Mouse (Mus musculus): ENCODE measurements around the gene Cpsf4.

The Cpsf4 gene

DNA sequence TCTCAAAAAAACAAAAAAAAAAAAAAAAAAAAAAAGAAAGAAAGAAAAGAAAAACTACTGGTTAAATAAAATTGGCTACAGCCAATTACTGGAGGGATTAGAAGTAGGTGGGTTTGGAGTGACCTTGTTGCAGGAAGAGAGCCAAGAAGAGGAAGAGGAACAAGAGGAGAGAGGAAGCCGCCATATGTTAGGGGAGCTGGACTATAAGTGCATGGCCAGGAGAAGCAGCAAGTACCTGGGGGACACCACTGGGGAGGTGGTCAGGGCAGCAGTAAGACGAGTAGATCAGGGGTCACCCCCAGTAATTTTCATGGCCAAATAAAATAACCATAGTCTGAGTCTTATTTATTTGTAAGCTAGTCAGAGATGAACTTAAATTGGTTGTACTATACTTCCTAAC is 18.2 kb downstream of the Cpsf4 start:
- 85% methylated on average over 2 of the region's 2 CpGs for WGBS

DNA sequence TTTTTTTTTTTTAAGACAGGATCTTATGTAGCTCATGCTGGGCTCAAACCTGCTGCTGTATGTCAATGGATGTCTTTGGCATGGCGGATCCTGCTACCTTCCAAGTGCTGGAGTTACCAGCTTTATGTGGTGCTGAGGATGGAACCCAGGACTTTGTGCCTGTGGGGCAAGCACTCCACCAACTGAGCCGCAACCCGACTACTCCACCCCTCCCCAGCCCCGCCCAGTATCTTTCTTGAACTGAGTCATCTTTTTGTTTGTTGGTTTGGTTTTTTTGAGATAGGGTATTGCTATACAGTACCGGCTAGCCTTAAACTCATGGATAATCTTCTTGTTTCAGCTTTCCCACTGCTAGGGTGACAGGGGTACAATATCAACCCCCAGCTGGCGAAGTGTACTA is 22.4 kb downstream of the Cpsf4 start:
- WGBS, result 93% methylated on average over 6 of the region's 6 CpGs

DNA sequence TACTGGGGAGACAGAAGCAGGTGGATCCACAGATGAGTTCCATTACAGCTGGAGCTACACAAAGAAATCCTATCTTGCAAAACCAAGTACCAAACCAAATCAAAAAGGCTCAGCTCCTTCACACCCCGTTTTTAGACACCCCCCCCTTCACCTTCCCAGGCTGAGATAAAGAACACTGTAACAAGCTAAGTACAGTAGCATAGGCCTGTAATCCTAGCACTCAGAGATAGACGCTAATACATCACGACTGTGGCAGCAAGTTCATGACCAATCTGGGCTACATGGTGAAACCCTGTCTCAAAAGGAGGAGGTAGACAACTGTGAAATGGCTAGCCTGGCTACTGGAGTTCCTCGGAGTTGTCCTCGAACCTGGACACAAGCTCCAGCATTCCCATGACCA is 23.4 kb downstream of the Cpsf4 start:
- WGBS, result 28% methylated on average over 5 of the region's 5 CpGs

DNA sequence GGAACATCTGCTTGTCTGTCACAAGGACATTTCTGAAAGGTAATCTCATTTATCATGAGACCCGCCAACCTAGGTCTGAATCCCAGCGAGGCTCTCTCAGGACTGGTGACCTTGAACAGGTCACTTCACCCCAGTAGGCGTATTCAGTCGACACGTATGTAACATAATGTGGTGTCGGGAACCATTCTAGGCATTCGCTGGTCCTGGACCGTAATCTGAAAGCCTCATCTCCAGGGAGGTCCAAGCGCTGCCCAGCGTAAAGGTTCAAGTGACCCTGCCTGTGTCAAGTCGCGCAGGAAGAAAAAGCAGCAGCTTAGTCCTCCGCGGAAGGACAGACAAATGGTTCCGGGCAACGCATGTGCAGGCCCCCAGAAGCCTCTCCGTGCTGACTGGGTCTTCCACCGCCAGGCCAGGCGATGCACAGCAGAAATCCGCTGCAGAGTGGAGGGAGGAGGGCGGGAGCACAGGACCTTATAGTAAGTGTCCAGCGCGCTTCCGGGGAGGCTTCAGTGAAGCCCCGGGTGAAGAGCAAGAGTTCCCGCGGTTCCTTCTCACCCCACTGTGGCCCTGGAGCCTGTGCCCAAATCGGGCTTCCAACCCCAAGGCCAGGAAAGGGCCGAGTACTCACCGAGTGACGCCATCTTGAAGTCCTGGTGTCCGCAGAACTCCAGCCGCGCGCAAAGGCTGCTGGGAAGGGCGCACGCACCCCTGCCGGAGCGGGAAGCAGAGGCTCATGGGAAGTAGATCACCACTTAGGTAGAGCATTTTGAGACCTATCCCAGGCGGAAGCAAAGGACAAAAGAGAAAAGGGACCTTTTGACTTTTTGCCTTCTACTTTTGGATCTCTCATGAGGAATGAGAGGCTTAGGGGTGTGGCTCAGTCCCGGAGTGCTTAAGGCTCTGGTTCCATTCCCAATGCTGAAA is 24.1 kb downstream of the Cpsf4 start:
- under 1% methylated on average over 41 of the region's 41 CpGs for WGBS

DNA sequence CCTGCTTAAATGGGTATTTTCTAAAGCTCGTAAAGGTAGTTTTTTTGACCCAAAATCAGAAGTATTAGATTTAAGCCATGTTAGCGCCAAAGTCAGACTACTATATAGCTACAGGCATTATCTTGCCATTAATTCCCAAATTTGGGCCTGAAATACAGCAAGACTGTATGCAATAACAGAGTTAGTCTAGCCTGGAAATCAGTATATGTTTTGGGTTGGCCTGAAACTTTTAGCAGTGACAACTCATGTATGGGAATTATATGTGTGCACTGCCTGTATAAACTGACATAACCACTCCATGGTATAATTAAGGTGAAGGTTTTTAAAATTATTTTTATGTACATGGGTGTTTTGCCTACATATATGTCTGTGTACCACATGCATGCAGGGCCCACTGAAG is 24.9 kb downstream of the Cpsf4 start, which contains the start of gene Atp5j2:
Gene Atp5j2 (minus strand): TSS at position 101 of the 400 bp plus-strand sequence.
- 78% methylated on average over 2 of the region's 2 CpGs for WGBS

DNA sequence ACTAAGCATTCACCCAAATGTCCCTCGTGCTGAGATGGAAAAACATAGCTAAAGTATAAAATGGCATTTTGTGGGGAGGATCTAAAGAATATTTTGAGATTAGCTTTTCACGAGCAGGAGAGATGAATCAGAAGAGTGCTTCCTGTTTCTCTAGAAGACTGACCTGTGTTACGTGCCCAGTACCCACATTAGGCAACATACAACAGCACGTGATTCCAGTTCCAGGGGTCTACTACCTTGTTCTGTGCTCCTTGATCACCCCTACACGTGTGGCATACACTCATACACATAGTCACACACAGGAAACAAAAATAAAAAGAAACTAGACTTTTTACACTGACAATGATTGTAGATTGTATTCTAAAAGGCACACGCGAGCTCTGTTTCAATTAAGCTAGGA is 33.4 kb downstream of the Cpsf4 start:
- WGBS, result 71% methylated on average over 7 of the region's 7 CpGs

DNA sequence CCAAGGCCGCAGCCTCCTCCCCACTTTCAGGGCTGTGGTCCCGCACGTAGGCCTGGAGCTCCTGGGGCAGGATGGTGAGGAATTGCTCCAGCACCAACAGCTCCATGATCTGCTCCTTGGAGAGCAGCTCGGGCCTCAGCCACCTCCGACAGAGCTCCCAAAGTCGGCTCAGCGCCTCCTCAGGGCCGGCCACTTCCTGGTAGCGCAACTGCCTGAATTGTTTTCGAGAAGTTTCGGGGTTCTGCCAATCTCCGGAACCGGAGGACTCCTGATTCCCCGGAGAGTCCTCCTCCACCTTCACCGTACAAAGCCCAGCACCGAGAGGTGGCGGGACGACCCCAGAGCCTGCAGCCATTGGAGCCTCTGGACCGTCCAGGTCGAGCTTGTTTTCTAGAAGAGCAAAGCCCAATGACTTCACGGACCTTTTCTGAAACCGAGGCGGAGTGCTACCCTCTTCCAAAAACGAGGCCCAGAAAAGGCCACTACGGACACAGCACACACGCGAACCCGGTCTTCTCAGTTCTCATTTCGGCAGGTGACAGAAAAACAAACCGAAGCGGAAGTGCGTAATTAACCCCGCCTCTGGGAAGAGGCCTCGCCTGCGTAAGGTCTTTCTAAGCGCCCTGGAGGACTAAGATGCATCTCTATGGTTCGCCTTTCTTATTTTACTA is 34.4 kb downstream of the Cpsf4 start, which contains the start of gene Zkscan14:
Gene Zkscan14 (minus strand): TSS at position 548 of the 671 bp plus-strand sequence.
- WGBS, result 1% methylated on average over 37 of the region's 37 CpGs

DNA sequence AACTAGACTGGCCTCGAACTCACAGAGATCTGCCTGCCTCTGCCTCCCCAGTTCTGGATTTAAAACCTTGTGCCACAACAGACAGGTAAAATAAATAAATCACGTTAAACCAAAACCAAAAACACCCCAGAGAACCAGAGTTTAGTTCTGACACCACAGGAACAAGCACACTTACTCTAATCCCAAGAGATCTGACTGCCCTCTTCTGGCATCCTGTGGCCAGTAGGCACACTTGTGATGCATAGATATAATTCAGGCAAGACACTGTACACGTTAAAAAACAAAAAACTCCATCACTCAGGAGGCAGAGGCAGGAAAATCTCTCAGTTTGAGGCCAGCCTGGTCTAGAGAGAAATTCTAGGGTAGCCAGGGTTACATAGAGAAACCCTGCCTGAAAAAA is 35.4 kb downstream of the Cpsf4 start:
- WGBS, result 50% methylated on average over 3 of the region's 3 CpGs

DNA sequence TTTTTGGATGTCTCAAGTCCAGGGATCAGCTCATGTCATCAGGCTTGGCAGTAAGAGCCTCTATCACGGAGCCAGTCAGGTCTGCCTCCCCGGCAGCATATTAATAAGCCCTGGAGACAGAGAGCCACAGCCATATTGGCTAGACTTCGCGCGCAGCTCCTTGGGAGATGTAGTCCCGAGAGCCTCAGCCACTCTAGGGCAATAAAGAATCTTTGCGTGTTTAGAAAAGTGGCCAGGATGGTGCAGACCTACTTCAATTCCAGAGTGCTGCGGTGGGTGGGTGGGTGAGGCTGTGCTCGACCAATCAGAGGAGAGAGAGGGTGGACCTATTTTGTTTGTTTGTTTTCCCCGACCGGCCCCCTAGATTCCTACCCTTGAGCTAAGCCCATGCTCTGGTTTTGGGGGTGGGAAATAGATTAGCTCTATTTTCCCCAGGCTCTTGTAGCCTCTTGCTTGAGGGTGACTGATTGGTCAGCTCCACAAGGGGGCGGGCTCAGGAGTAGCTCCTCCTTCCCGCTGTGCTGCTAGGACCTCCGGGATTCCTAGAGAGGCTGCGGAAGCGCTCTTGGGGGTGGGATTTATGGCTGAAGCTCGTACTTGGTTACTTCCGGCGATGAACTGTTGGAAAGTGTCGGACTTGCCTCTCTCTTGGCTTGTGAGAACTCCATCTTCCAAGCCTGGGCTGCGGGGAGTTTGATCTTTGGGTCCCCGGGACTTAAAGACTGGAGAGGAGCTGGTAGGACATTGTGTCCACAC is 37.1 kb downstream of the Cpsf4 start, which contains the start of gene Zkscan5:
Gene Zkscan5 (plus strand): TSS at position 627 of the 756 bp plus-strand sequence.
- WGBS, result 0% methylated on average over 22 of the region's 22 CpGs

DNA sequence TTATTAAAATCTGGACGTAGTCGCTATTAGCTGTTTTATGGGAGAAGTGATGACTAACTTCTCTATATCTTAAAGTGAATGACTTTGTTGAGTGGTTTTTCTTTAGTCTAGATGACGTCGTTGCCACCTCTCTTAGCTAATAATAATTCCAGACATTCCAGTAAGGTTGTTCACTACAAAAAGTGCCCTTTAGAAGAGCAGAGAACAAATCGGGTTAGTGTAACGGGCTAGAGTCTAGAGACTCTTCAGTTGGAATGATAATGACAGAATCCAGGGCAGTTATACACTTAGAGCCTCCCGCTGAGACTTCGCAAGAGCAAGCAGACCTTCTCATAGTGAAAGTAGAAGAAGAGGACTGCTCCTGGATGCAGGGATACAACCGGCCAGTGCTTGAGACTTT is 38.0 kb downstream of the Cpsf4 start:
- WGBS, result 15% methylated on average over 9 of the region's 9 CpGs

DNA sequence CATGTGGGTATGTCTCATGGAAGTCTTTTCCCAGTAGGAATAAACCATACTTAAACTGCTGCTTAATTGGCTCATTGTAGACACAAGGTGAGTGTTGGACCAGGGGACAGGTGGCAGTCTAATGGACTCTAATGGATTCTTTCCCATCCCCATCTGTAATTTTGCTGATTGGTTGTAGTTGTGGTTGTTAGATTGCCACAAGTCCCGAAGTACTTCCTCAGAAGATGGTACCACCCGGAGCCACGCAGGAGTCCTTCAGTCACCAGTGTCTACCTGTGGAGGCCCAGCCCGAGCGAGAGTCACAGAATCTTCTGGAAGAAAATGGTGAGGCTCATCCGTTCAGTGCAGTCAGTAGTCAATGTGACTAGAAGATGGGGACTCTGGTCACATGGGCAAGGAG is 40.4 kb downstream of the Cpsf4 start:
- WGBS, result 93% methylated on average over 6 of the region's 6 CpGs

DNA sequence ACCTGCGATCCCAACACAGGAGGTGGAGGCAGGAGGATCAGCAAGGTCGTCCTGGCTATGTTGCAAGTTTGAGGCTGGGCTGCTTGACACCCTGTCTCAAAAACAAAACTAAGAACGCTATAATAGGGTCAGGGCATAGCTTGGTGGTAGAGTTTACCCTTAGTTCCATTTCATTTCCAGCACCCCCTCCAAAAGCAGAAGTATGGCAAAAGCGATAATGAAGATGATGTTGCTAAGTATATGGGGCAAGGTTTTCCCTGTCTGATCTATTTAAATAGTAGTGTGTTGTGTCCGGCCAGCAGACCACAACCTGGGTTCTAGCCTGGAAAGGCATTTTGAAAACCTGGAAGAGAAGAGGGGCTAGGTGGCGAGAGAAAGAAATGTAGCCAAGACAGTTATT is 40.9 kb downstream of the Cpsf4 start:
- 92% methylated on average over 6 of the region's 6 CpGs for WGBS

DNA sequence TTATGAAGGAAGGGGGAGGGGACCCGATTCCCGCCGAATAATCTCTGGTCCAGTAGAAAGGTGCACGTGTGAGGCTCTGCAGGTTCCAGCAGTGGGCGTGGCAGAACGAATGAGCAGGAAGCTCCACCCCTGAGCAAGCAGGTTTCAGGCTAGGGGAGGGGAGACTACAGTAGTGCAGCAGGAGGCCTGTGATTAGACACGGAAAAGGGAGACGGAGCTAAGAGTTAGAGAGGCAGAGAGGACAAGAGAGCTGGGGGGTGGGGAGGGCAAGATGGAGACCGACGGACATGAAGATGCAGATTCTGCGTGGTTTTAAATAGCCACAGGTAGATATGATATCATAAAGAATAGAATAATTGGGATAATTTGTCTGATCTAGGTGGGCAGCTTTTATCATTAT is 41.4 kb downstream of the Cpsf4 start:
- WGBS, result 60% methylated on average over 11 of the region's 11 CpGs

DNA sequence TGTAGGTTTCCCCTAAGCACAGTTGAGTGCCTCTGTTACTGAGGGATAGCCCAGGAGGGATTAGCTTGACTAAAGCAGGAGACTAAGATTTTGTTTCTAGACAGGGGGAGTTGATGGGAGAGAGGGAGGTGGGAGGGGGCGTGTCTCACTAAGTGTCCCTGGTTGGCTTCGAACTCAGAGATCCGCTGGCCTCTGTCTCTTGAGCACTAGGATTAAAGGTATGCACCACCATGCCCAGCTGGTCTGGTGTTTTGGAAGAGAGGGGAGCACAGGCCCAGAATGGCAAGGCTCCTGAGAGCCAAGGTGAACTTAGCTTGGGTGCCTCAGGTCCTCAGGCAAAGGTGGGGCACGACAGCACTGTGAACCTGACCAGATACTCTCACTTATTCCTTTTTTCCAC is 44.3 kb downstream of the Cpsf4 start:
- WGBS, result 95% methylated on average over 4 of the region's 4 CpGs

DNA sequence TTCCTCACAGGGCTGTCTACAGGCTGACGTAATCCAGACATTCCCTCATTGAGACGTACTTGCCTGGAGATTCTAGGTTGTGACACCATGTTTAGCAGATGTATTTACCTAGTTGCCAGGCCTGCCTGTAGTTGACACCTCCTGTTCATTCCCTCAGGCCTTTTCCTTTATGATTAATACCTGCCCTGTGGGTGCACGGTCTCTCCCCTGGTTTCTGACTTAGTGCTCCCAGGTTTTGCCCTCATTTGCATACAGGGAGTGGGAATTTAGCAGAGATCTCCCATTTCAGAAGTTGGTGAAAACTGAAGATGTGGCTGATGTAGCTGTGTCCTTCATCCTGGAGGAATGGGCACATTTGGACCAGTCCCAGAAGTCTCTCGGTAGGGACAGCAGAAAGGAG is 45.2 kb downstream of the Cpsf4 start:
- 96% methylated on average over 4 of the region's 4 CpGs for WGBS

DNA sequence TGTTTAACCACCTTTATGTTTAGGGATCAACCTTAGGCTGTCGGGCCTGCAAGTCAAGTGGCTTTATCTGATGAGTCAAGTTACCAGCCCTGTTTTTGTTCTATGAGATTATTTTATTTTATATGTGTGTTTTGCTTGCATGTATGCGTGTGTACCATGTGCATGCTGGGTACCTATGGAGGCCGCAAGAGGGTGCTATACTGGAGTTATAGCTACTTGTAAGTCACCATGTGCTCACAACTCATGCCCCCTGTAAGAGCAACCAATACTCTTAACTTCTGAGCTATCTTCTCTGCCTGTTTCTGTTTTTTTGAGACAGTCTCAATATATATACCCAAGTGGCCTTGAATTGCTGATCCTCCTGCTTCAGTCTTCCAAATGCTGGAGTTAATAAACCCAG is 46.5 kb downstream of the Cpsf4 start:
- WGBS, result 91% methylated on average over 3 of the region's 3 CpGs

DNA sequence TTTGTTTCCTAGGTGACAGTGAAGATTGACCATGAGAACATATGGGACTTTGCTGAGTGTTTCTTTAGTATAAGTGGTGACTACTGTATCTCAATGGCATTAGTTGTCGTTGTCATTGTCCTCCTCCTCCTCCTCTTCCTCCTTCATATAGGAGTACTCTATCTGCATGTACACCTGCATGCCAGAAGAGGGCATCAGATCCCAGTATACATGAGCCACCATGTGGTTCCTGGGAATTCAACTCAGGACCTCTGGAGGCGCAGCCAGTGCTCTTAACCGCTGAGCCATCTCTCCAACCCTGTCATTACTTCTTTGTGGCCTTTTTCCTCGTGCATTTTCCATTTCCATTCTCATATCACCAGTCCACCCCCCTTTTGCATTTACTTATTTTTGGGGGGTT is 47.7 kb downstream of the Cpsf4 start:
- WGBS, result 69% methylated on average over 4 of the region's 4 CpGs

DNA sequence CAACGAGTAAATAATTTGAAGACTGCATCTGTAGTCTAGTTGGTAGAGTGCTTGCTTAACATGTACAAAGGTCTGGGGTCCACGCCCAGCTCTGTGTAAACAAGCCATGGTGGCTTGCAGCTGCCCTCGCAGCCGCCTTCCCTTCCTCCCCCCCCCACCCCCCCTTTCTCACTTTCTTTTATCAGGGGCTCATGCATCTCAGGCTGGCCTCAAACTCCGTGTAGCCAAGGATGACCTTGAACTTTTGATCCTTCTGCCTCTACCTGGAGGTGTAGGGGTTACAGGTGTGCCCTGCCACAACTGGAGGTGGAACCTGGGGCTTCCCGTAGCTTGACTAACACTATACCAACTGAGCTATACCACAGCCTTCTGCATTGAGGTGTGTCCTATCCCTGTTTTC is 50.7 kb downstream of the Cpsf4 start:
- 84% methylated on average over 6 of the region's 6 CpGs for WGBS

DNA sequence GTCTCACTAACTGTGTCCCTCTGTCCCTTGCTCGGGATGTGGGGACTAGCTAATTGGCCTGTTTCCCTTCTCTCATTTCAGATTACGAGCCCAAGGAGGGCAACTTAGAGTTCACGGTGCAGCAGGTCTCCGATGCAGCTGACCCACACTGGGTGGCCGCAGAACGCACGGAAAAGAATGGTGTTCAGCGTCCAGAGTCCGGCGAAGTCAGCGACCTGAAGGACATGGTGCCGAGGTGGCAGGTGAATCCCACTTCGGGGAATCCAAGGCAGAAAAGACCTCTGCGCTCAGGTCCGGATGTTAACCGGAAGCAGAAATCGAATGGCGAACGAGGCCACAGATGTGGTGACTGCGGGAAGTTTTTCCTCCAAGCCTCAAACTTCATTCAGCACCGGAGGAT is 51.2 kb downstream of the Cpsf4 start:
- 97% methylated on average over 21 of the region's 21 CpGs for WGBS

DNA sequence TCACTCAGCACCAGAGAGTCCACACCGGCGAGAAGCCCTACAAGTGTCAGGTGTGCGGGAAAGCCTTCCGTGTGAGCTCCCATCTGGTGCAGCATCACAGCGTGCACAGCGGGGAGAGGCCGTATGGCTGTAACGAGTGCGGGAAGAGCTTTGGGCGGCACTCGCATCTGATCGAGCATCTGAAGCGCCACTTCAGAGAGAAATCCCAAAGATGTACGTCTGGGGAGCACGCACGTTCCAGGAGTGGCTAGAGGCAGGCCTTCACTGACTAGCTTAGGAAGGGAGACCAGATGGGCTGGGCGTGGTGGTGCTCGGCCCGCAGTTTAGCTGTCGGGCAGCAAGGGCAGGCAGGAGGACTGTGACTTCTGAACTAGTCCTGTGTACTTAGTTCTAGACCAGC is 51.7 kb downstream of the Cpsf4 start:
- 96% methylated on average over 20 of the region's 20 CpGs for WGBS

DNA sequence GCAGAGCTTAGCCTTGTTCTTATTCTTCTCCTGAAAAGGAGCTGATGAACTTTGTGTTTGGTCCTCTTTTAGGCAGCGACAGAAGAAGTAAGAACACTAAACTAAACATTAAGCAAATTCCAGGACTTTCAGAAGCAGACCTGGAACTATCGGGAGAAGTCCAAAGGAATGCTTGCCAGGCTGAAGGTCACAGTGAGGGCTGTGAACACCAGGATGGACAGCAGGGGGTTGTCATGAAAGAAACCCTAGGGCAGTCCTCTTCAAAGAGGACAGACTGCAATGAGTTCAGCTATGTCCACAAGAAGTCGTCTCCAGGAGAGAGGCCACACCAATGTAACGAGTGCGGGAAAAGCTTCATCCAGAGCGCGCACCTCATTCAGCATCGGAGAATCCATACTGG is 53.0 kb downstream of the Cpsf4 start:
- 90% methylated on average over 8 of the region's 8 CpGs for WGBS

DNA sequence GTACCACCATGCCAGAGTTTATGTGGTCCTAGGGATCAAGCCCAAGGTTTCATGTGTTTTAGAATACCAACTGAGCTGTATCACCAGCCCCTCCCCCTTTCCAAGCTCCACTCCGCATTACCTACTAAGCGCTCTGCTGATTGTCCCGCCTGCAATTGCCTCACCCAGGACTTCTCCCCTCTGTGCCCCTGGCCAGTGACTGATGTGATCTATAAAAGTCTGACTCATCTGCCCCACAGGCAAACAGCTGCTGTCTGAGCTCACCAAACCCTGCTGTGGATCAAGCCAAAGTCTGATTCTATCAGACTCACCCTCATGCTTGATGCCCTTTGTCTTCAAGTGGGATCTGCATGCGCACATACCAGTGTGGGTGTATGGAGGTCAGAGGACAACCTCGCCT is 55.8 kb downstream of the Cpsf4 start:
- 81% methylated on average over 5 of the region's 5 CpGs for whole genome bisulfite sequencing

Measured in cerebral cortex, adult 2 months (tissue).